Mouse (Mus musculus): ENCODE data around the gene Tars2.

- TF ChIP-seq GATA1 (IDR thresholded peaks at IDR 0.05; ENCODE audit: low read length) (no peak), TAL1 (IDR thresholded peaks at IDR 0.05; ENCODE audit: low read length) (no peak)
Measured at GRCm38 (mm10) chr3:95716075-95716474, 43.9 kb downstream of the Tars2 start.

All from erythroblast, embryonic 14.5 days (primary cell).